Mouse (Mus musculus): ENCODE measurements around the gene Arl6ip4.

The Arl6ip4 gene

GRCm38 (mm10) chr5:124158305-124158704, 42.4 kb downstream of the Arl6ip4 start:
- DNase-seq = no peak

DNA sequence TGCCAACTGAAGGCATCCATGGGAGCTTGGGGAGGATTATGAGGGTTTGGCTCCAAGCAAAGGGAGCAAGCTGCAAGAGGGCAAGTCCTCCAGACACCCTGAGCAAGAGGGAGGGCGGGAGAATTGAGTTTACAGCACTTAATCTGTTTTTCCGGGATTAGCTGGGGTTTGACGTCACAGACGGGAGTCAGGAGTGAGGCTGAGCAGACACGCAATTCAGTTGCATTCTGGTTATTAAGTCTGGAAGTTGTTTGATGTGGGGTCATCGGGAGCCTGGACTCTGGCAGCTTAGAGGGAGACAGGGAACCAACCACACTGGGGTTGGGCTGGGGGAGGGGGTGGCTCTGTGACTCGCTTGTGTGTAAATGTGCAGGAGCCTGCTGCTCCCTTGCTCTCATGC, 43.6 kb downstream of the Arl6ip4 start:
- DNase-seq = no peak

GRCm38 (mm10) chr5:124161831-124162230, 45.9 kb downstream of the Arl6ip4 start:
- DNase-seq = no peak

DNA sequence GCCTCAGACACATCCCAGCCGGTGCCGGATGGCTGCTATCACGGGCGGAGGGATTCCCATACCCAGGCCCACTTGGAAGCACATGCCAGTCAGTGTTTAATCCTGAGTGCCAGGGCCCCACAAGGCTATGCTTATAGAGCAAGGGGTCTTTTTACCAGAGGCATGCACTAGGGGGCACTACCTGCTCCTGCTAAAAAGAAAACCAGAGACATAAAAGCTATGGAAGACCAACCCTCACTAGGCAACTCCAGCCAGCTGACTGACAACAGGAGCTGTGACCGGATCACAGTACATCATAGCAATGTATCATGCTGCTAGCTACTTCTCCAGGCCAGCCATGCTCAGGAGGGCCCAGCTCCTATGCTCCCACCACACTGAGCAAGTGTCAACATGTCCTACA, 46.7 kb downstream of the Arl6ip4 start:
- DNase-seq = peak; percentile 85

DNA sequence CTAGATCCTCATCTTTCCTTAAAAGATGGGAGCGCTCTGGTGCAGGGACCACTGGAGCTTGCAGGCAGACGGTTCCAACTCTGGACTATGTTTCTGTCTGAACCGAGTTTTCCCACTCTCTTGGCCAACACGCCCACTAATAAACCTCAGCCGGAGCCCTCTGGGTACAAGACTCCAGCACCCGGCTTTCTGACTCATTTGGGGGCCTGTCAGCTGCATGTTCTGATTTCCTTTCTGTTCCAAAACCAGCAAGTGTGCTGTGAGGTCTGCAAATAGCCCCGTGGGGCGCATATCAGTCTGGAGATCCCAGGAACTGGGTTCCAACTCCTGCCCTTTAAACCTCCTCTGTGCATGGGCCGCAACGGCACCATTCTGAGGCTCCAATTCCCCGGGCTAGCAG, 47.6 kb downstream of the Arl6ip4 start:
- no peak for DNase-seq

DNA sequence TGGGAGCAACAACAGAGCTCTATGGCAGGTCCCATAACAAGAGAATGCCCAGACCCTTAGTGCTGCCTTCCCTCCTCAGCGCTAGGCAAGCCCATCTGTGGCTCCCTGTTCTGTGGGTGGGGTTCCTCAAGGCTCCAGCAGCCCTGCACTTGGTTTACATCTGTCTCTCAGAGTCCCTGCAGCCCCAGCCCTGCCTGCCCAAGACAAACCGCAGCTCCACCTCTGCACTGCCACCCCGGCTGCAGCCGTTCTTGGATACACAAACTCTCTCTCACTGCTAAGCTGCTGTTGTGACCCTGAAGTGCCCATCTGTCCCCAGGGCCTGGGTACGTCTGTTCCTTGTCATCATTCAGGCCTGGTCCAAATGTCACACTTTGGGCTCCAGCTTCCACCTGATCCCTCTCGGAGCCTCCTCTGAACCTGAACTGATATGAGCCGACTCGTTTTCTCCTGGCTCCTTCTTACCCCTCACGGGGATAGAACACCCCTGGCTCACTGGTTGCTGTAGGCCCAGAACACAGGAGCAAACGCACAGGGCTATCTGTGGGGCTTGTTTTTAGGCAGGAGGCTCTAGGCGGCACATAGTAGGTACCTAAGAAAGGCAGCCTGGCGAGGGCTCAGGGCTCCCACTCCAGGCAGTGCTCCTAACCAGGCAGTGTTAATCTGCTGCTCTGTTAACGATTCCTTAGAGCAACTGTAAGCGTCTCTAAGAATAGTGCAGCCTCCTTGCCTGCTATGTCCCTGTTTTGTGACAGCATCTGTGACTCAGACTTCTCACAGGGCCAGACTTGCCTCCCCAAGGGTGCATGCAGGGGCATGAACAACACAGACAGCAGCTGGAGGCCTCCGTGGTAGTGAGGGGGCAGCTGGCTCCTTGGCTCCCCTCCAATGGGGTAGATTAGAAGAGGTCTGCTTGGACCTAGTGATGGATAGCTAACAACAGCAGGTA, 50.0 kb downstream of the Arl6ip4 start:
- DNase-seq = no peak

DNA sequence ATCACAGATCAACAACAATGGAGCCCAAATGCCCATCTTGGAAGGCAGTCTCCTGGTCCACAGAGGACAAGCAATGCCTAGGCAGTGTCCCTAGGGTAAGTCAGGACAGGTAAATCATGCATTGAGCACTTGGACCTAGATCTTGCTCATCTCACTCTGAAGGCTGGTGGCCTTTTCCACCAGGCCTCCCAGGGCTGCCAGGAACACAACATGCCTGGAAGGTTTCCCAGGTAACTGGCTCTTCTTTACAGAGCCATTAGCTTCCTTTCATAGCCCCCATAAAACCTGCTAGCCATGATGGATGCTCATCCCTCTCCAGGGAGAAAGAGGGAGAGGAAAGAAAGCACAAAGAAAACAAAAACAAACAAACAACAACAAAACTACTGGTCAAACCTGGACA, 50.9 kb downstream of the Arl6ip4 start:
- no peak for DNase-seq

GRCm38 (mm10) chr5:124167621-124168020, 51.7 kb downstream of the Arl6ip4 start:
- no peak for DNase-seq
